Mouse (Mus musculus): ENCODE measurements at regions not wholly inside any gene's neighbourhood (a gene's known extent, or its start where the extent isn't known, plus 50 kb on each side); places are given as distances from the start of the nearest gene placed in this dataset.

DNA sequence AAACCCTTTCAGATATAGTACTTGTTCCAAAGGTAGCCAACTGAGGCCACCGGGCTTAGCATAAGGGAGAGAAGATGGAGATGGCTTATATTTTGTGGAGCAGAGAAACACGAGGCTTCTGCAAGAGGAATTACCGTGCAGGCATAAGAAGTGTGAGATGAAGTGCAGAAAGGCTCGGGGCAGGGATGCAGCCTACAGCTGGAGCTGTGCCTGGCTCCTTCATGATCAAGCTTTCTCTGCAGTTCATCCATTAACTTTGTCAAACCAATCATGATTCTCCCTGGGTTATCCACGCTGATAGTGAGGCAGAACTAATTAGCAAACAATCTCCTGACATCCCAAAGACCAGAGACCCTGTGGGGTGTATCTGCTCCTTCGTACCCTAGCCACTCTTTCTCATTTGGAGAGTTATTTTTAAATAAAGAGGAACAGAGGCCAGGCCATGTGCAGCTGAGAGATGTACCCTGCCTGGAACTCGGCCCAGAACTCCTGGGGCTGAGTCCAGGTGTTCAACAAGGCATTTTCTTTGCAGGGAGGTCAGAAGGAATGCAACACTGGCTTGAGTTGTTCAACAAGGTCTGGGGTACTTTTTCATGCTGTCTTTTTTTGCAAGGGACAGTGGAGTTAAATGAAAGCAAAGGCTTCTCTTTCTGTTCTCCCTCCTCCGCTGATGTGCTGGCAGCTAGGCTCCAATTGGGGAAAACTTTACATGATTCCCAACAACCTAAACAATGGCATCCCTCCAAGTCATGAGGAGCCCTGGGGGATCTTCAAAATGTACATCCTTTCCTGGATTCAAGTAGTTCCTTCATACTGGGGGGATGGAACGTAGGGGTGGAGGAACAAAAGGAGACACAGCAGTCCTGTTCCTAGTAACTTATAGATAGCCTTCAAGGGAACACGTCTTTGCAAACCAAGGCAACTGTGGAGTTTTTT is 610.4 kb upstream of the Fam92a start:
- no peak overlapping the region for H3K9ac ChIP-seq
- no peak overlapping the region for H3K4me2 ChIP-seq
- no peaks in the 10 kb centered on the region for H3K9me3 ChIP-seq (replicated peaks)
- no peaks in the 10 kb centered on the region for H3K4me1 ChIP-seq (replicated peaks)
- no peaks in the 10 kb centered on the region for H3K27me3 ChIP-seq
- no peaks in the 10 kb centered on the region for H3K36me3 ChIP-seq
- ATAC-seq (ENCODE audit: low read depth) (no peak), DNase-seq (no peak)
- H3K27ac ChIP-seq = no peak overlapping the region
- H3K4me3 ChIP-seq (replicated peaks) = no peak overlapping the region
- 42% methylated on average over 10 of the region's 10 CpGs for WGBS (ENCODE audit: insufficient replicate concordance)

DNA sequence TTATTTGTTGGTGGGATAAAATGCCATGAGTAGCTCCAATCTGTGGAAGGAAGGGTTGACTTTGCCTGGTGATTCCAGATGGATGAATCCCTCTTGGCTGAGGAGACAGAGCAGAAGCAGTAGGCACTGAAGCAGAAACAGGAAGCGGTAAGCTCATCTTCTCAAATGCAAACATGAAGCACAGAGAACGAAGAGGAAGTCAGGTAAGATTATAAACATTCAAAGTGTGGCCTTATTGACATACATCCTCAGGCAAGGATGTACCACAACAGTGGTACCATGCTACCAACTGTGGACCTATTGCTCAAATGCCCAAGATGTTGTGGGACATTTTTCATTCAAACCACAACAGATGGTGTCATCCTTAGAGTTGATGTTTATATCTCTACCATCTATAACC is 608.4 kb upstream of the Fam92a start:
- Histone ChIP-seq H3K27ac (no peak overlapping the region), H3K9ac (no peak overlapping the region), H3K36me3 (no peaks in the 10 kb centered on the region), H3K4me2 (no peak overlapping the region), H3K27me3 (no peaks in the 10 kb centered on the region), H3K4me1 (replicated peaks) (no peaks in the 10 kb centered on the region), H3K4me3 (replicated peaks) (no peak overlapping the region), H3K9me3 (replicated peaks) (no peaks in the 10 kb centered on the region)
- 53% methylated on average over 2 of the region's 2 CpGs for WGBS (ENCODE audit: insufficient replicate concordance)
- ATAC-seq (ENCODE audit: low read depth) (no peak), DNase-seq (no peak)

DNA sequence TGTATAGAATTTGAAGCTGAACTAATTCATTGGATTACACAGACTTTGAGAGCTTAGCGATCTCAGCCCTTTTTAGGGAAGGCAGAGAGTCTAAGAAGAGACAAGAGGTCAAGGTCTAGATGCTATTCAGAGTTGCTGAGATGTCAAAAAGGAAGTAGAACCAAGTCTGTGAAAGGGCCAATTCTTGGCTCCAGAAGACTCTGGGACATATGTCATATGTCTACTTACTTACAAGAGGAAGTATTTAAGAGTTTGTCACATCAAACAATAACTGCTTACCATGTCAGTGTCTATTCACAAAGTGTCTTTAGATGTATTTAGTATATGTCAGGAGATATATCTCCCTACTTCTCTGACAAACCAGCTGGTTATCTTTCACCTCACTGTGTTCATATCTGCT is 607.4 kb upstream of the Fam92a start:
- no peak for DNase-seq
- no peaks in the 10 kb centered on the region for H3K36me3 ChIP-seq
- H3K4me2 ChIP-seq = no peak overlapping the region
- ATAC-seq (ENCODE audit: low read depth) = no peak
- no peaks in the 10 kb centered on the region for H3K27me3 ChIP-seq
- H3K4me1 ChIP-seq (replicated peaks) = no peaks in the 10 kb centered on the region
- no peak overlapping the region for H3K4me3 ChIP-seq (replicated peaks)
- H3K9ac ChIP-seq = no peak overlapping the region
- no peak overlapping the region for H3K27ac ChIP-seq
- no peaks in the 10 kb centered on the region for H3K9me3 ChIP-seq (replicated peaks)
- 36% methylated on average over 1 of the region's 1 CpGs for WGBS (ENCODE audit: insufficient replicate concordance)

DNA sequence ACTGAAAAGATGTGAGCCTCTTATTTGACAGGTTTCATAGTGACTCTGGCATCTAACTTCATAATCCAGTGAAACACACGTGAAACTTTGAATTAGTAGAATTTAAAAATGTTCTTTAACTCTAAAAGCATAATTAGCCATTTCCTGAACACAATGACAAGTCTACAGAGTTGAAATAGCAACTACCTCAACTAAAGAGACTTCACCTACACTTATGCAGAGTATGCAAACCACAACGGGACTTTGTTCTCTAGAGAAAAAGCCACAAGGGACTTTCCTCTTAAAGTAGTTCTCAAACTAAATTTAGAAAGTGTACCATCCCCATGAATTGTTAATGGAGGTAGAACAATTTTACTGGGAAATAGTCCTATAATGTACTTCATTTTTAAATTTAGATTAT is 606.3 kb upstream of the Fam92a start:
- DNase-seq (no peak), ATAC-seq (ENCODE audit: low read depth) (no peak)
- no peaks in the 10 kb centered on the region for H3K27me3 ChIP-seq
- H3K4me1 ChIP-seq (replicated peaks) = no peaks in the 10 kb centered on the region
- no peaks in the 10 kb centered on the region for H3K9me3 ChIP-seq (replicated peaks)
- no peak overlapping the region for H3K4me2 ChIP-seq
- no peak overlapping the region for H3K9ac ChIP-seq
- H3K36me3 ChIP-seq = no peaks in the 10 kb centered on the region
- H3K4me3 ChIP-seq (replicated peaks) = no peak overlapping the region
- no peak overlapping the region for H3K27ac ChIP-seq
- 23% methylated on average over 2 of the region's 2 CpGs for whole genome bisulfite sequencing (ENCODE audit: insufficient replicate concordance)

DNA sequence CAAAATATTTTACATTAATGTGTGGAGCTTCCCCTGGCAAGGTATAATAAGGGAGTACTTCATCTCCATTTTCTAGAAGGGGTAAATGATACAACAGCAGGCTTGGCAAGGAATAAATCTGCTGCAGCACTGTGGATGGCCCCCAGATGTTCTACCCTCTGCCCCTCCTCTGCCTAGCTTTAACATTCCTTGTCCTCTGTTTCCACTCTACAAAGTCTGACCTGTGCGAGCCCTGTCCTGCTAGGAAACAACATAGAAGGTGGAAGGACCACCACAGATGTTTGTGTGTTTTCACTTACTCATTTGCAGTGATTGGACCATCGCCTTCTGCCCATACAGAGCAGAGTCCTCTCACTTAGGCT is 604.4 kb upstream of the Fam92a start:
- Histone ChIP-seq H3K27ac (no peak overlapping the region), H3K36me3 (no peaks in the 10 kb centered on the region), H3K4me2 (no peak overlapping the region), H3K4me1 (replicated peaks) (no peaks in the 10 kb centered on the region), H3K4me3 (replicated peaks) (no peak overlapping the region), H3K9me3 (replicated peaks) (no peaks in the 10 kb centered on the region), H3K9ac (no peak overlapping the region), H3K27me3 (no peaks in the 10 kb centered on the region)
- WGBS (ENCODE audit: insufficient replicate concordance) = 56% methylated on average over 2 of the region's 2 CpGs
- DNase-seq = no peak
- no peak for ATAC-seq (ENCODE audit: low read depth)

DNA sequence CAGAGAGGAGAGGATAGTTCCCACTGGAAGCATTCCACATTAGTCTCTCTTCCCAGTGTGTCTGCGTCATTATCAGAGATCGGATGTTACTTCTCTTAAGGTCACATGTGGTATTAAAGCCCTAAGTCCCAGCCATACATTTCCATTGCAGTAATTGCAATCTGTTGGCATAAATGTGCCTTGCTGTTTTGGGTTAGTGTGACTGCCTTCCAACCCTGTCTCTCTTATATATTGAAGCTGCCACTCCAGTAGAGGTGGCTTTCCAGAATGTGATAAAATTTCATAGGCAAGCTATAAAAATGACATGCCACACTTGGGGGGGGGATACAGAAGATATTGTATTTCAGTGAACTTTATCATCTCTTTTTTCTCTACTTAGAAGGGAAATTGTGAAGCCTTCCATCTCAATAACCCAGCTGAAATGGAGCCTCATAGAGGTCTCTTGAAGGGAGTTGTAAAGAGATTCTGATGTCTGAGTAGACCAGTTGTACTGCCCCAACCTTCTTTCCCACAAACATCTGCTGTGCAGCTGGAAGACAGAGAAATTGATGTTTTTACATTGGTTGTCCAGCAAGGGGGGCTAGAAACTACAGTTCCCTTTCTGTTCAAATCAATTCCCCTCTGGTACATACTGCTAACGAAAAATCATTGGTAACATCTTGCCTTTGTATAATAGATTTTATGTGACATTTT is 603.9 kb upstream of the Fam92a start:
- H3K27me3 ChIP-seq = no peaks in the 10 kb centered on the region
- no peak overlapping the region for H3K27ac ChIP-seq
- no peak for DNase-seq
- H3K36me3 ChIP-seq = no peaks in the 10 kb centered on the region
- no peak overlapping the region for H3K4me3 ChIP-seq (replicated peaks)
- no peak overlapping the region for H3K4me2 ChIP-seq
- H3K9ac ChIP-seq = no peak overlapping the region
- WGBS (ENCODE audit: insufficient replicate concordance) = 57% methylated on average over 3 of the region's 3 CpGs
- no peaks in the 10 kb centered on the region for H3K4me1 ChIP-seq (replicated peaks)
- ATAC-seq (ENCODE audit: low read depth) = no peak
- H3K9me3 ChIP-seq (replicated peaks) = no peaks in the 10 kb centered on the region

DNA sequence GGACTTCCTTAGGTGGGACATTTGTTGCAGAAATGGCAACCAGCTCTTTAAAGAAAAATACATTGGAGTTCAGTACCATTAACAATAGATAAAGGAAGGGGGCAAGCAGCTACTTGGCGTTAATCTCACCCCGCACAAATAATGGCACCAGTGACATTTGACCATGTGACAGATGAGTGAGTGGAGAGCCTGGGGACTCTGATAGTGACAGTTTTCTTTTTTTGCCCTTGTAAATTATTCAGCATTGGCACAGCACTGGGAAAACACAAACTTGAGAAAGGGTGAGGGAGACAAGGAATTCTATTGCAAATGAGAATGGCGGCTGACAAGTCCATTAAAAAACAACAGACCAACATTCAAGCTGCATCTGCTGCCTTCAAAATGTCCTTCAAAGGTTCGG is 603.3 kb upstream of the Fam92a start:
- WGBS (ENCODE audit: insufficient replicate concordance) = 57% methylated on average over 4 of the region's 4 CpGs
- Histone ChIP-seq H3K4me3 (replicated peaks) (no peak overlapping the region), H3K27me3 (no peaks in the 10 kb centered on the region), H3K36me3 (no peaks in the 10 kb centered on the region), H3K27ac (no peak overlapping the region), H3K9me3 (replicated peaks) (no peaks in the 10 kb centered on the region), H3K4me1 (replicated peaks) (no peaks in the 10 kb centered on the region), H3K4me2 (no peak overlapping the region), H3K9ac (no peak overlapping the region)
- ATAC-seq (ENCODE audit: low read depth) = no peak
- DNase-seq = no peak

DNA sequence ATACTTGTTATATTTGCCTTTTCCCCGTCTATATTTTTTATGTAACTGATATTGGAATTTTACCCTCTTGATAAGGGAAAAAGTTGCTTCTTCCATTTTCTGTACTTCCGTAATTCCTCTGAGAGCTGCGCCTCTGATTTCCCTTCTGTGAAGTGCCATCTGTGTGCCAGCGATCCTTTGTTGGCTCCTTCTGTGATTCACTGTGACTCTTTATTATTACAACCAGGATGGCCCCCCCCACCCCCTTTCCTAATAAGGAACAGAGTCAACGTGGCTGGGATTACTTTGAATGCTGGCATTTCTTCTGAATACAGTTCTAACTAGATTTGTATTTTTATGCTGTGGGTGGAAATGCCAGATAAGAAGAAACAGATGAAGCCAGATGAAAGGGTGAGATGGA is 602.9 kb upstream of the Fam92a start:
- H3K4me1 ChIP-seq (replicated peaks) = no peaks in the 10 kb centered on the region
- H3K27me3 ChIP-seq = no peaks in the 10 kb centered on the region
- ATAC-seq (ENCODE audit: low read depth) (no peak), DNase-seq (no peak)
- no peaks in the 10 kb centered on the region for H3K9me3 ChIP-seq (replicated peaks)
- H3K36me3 ChIP-seq = no peaks in the 10 kb centered on the region
- H3K4me2 ChIP-seq = no peak overlapping the region
- WGBS (ENCODE audit: insufficient replicate concordance) = 58% methylated on average over 5 of the region's 5 CpGs
- no peak overlapping the region for H3K4me3 ChIP-seq (replicated peaks)
- no peak overlapping the region for H3K9ac ChIP-seq
- H3K27ac ChIP-seq = no peak overlapping the region

DNA sequence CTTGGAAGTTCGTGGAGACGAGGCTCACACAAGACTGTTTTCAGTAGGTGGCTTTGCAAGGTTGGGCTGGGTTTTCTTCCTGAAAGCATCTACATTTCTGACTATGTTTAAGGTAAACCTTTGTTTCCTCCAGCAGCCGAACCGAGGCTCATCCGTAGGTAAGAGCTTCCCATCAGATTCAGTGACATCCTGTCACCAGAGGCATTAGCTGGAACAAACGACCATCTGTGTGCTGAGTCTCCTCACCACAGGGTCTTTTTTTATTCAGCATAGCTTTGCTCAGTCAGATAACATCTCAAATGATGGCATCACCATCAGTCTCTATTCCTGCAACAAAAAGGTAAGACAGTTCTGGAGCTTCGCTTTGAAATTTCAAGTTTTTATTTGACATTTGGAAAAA is 601.4 kb upstream of the Fam92a start:
- ATAC-seq (ENCODE audit: low read depth) (no peak), DNase-seq (no peak)
- Histone ChIP-seq H3K27me3 (no peaks in the 10 kb centered on the region), H3K4me1 (replicated peaks) (no peaks in the 10 kb centered on the region), H3K4me2 (no peak overlapping the region), H3K36me3 (no peaks in the 10 kb centered on the region), H3K27ac (no peak overlapping the region), H3K9me3 (replicated peaks) (no peaks in the 10 kb centered on the region), H3K4me3 (replicated peaks) (no peak overlapping the region), H3K9ac (no peak overlapping the region)
- 49% methylated on average over 7 of the region's 7 CpGs for WGBS (ENCODE audit: insufficient replicate concordance)

DNA sequence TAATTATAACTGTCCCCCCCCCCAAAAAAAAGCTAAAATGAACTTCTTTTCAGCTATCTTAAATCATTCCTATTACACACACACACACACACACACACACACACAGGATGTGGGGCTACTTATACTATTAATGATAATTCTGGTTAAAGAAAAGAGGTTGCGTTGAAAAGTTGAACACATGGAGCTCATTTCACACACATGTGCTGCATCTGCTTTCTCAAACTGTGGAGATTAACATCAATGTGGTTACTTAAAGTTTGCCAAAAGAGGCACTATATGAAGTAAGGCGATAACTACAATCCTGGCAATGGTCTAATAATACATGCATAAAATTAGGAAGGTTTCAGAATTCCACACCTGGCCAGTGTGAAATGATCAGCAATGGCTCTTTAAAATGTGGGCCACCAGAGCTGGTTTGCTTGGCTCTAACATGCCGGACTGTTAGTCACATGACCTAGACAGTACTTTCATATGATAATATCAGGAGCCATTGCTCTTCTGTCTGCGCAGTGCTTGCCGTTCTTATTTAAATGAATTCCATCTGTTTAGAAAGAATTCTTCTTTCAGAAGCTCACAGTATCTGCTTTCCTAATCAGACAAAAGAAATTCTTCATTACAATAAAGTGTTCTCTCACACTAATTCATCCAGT is 598.4 kb upstream of the Fam92a start:
- no peaks in the 10 kb centered on the region for H3K4me1 ChIP-seq (replicated peaks)
- H3K9me3 ChIP-seq (replicated peaks) = no peaks in the 10 kb centered on the region
- H3K27me3 ChIP-seq = no peaks in the 10 kb centered on the region
- no peak overlapping the region for H3K9ac ChIP-seq
- no peak overlapping the region for H3K4me3 ChIP-seq (replicated peaks)
- H3K27ac ChIP-seq = no peak overlapping the region
- 75% methylated on average over 5 of the region's 5 CpGs for WGBS (ENCODE audit: insufficient replicate concordance)
- no peak for ATAC-seq (ENCODE audit: low read depth)
- no peak for DNase-seq
- H3K36me3 ChIP-seq = no peaks in the 10 kb centered on the region
- H3K4me2 ChIP-seq = no peak overlapping the region

DNA sequence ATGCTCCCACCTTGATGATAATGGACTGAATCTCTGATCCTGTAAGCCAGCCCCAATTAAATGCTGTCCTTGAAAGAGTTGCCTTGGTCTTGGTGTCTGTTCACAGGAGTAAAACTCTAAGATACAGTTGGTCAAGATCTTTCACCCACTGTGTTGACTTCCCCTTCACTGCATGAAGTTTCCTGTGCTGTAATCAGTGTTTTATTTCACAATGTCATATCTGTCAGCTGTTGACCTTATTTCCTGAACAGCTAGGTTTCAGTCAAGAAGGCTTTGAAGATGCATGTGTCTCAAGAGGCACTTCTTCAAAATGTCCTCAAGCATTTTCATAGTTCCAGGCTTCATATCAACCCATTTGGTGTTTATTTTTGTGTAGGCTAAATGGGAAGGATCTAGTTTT is 597.3 kb upstream of the Fam92a start:
- Histone ChIP-seq H3K27ac (no peak overlapping the region), H3K4me1 (replicated peaks) (no peaks in the 10 kb centered on the region), H3K9ac (no peak overlapping the region), H3K9me3 (replicated peaks) (no peaks in the 10 kb centered on the region), H3K4me2 (no peak overlapping the region), H3K27me3 (no peaks in the 10 kb centered on the region), H3K36me3 (no peaks in the 10 kb centered on the region), H3K4me3 (replicated peaks) (no peak overlapping the region)
- DNase-seq (no peak), ATAC-seq (ENCODE audit: low read depth) (no peak)

Measured in liver, embryonic 13.5 days (tissue).